Mouse (Mus musculus) lung, adult 2 months (tissue): ENCODE measurements around the gene Gm47959.

Experiments used
- CTCF ChIP-seq: fragments of 200-500 bp; IDR thresholded peaks from 2 replicates; pipeline ENCODE4 v1.5.1; 2011; ENCODE audit warnings: mild to moderate bottlenecking, low read length, control low read depth; ENCODE audit not compliant: insufficient read depth
- POLR2A ChIP-seq: fragments of 200-500 bp; IDR thresholded peaks from 2 replicates; pipeline ENCODE4 v1.6.1; 2011; ENCODE audit warnings: low read depth, mild to moderate bottlenecking, control low read depth, low read length, borderline replicate concordance; ENCODE audit errors: extremely low read depth

DNA sequence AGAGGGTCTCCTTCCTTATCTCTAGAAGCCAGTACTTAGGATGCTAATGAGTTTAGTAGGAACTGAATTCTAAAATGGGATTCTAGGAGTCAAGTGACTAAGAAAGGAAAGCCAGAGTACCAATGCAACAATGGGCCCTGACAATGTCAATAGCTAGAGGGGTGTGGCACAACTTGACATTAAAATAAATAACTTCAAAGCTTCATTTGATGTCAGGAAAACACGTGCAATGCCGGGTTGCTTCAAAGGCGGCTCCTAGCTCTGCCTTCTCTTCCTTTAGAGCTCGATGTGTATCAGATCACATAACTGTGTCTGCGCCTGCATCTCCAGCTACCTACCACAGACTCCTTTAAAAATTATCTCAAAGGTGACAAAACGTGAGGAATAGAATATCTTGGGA is 26.4 kb upstream of the Gm47959 start:
- TF ChIP-seq POLR2A = no peak
- no peak for TF ChIP-seq CTCF
